Mouse (Mus musculus) lung, embryonic 16.5 days (tissue): ENCODE measurements around the gene Tstd1. TPM values are rescaled to one million over a fixed set of nuclear protein-coding genes. Genes with fewer than 3 reads are reported as not detected.
A peak's percentile ranks its signal among the peaks of the same experiment; 100 is the strongest.

Experiments
- ATAC-seq: fragments of 200-750 bp; cut with Nextera tagmentation; 2 replicates; pipeline ENCODE4 v1.8.0; 2017; ENCODE audit warnings: low read depth, mild to moderate bottlenecking, moderate library complexity
- H3K27ac ChIP-seq: fragments of 300-500 bp; sonication (generic); 2 replicates; pipeline ENCODE4 v1.5.1; 2014; ENCODE audit warnings: mild to moderate bottlenecking, control low read depth, low read length
- H3K27me3 ChIP-seq: fragments of 300-500 bp; sonication (generic); 2 replicates; pipeline ENCODE4 v1.6.1; 2014; ENCODE audit warnings: low read depth, low read length, mixed read lengths; ENCODE audit not compliant: control insufficient read depth, insufficient read depth
- H3K36me3 ChIP-seq: fragments of 300-500 bp; sonication (generic); 2 replicates; pipeline ENCODE4 v1.6.1; 2014; ENCODE audit warnings: low read length; ENCODE audit not compliant: control insufficient read depth, insufficient read depth
- H3K4me1 ChIP-seq: fragments of 300-500 bp; sonication (generic); replicated peaks from 2 replicates; pipeline ENCODE4 v1.6.1; 2014; ENCODE audit warnings: low read length, mixed read lengths; ENCODE audit not compliant: control insufficient read depth, insufficient read depth
- H3K4me2 ChIP-seq: fragments of 300-500 bp; sonication (generic); 2 replicates; pipeline ENCODE4 v1.6.1; 2014; ENCODE audit warnings: low read depth, low read length, control low read depth
- H3K4me3 ChIP-seq: fragments of 300-500 bp; sonication (generic); 2 replicates; pipeline ENCODE4 v1.5.1; 2014; ENCODE audit warnings: mild to moderate bottlenecking, low read length, control low read depth
- H3K9ac ChIP-seq: fragments of 300-500 bp; sonication (generic); 2 replicates; pipeline ENCODE4 v1.6.1; 2014; ENCODE audit warnings: low read length, control low read depth
- H3K9me3 ChIP-seq: fragments of 300-500 bp; sonication (generic); 2 replicates; pipeline ENCODE4 v1.6.1; 2016; ENCODE audit warnings: low read length; ENCODE audit not compliant: control insufficient read depth
- WGBS: fragments of 180-500 bp; shearing (Covaris S2); extraction: QIAGEN DNeasy Blood & Tissue Kit; methylation state at CpG from one replicate; pipeline ENCODE4 v1.1.7; 2014; 5-methylcytosine and 5-hydroxymethylcytosine counted together
- polyA plus RNA-seq: library from polyadenylated mRNA; unstranded; fragments of >200 nt; fragmentation: Nextera tagmentation; extraction: Ambion mirVana; gene quantifications from 2 replicates; pipeline ENCODE4 v1.2.1, GENCODE M21; 2015

The Tstd1 gene
- polyA plus RNA-seq, 1 experiment from 2014 or later, result 8.4 TPM

- no peak overlapping the region for H3K4me2 ChIP-seq
- ATAC-seq, result no peak
- 43% methylated on average over 5 of the region's 5 CpGs for WGBS
These were observed 41.1 kb downstream of the Tstd1 start for GRCm38 (mm10) chr1:171459791-171460190.

GRCm38 (mm10) chr1:171460551-171461503, 42.2 kb downstream of the Tstd1 start:
- no peaks in the 10 kb centered on the region for H3K9me3 ChIP-seq
- ATAC-seq, result no peak
- H3K27me3 ChIP-seq, result no peaks in the 10 kb centered on the region
- H3K4me1 ChIP-seq, result no peaks in the 10 kb centered on the region; the same call in 1 of the 2 replicates
- WGBS, result 91% methylated on average over 22 of the region's 22 CpGs
- H3K4me3 ChIP-seq, result no peak overlapping the region
- H3K9ac ChIP-seq, result no peak overlapping the region
- H3K27ac ChIP-seq, result no peak overlapping the region
- peaks cover 25% of the 10 kb centered on the region for H3K36me3 ChIP-seq
- no peak overlapping the region for H3K4me2 ChIP-seq

More at GRCm38 (mm10) chr1:171459791-171460190, 41.1 kb downstream of the Tstd1 start:
- Histone ChIP-seq H3K9me3 (no peaks in the 10 kb centered on the region), H3K36me3 (peaks cover 25% of the 10 kb centered on the region), H3K4me3 (no peak overlapping the region), H3K27ac (no peak overlapping the region), H3K4me1 (no peaks in the 10 kb centered on the region; the same call in 1 of the 2 replicates), H3K27me3 (no peaks in the 10 kb centered on the region), H3K9ac (no peak overlapping the region)

- ATAC-seq, result peak; percentile 16; the same call in 1 of the 2 replicates
- 82% methylated on average over 3 of the region's 3 CpGs for WGBS
These were observed 44.5 kb downstream of the Tstd1 start for GRCm38 (mm10) chr1:171463133-171463532.

GRCm38 (mm10) chr1:171465749-171466412, 47.2 kb downstream of the Tstd1 start:
- Histone ChIP-seq H3K27ac (no peak overlapping the region), H3K4me2 (no peak overlapping the region), H3K36me3 (peaks cover 20% of the 10 kb centered on the region), H3K4me3 (no peak overlapping the region), H3K9me3 (no peaks in the 10 kb centered on the region), H3K27me3 (no peaks in the 10 kb centered on the region), H3K9ac (no peak overlapping the region), H3K4me1 (peaks cover 7% of the 10 kb centered on the region; the same call in 1 of the 2 replicates)
- no peak for ATAC-seq
- 87% methylated on average over 5 of the region's 5 CpGs for WGBS

More at GRCm38 (mm10) chr1:171463133-171463532, 44.5 kb downstream of the Tstd1 start:
- no peak overlapping the region for H3K27ac ChIP-seq
- H3K36me3 ChIP-seq, result peaks cover 25% of the 10 kb centered on the region
- H3K27me3 ChIP-seq, result no peaks in the 10 kb centered on the region
- H3K4me3 ChIP-seq, result no peak overlapping the region
- no peak overlapping the region for H3K9ac ChIP-seq
- no peaks in the 10 kb centered on the region; the same call in 1 of the 2 replicates for H3K4me1 ChIP-seq
- no peaks in the 10 kb centered on the region for H3K9me3 ChIP-seq
- H3K4me2 ChIP-seq, result no peak overlapping the region

GRCm38 (mm10) chr1:171466565-171466964, 47.9 kb downstream of the Tstd1 start:
- no peak overlapping the region for H3K4me3 ChIP-seq
- peaks cover 17% of the 10 kb centered on the region for H3K36me3 ChIP-seq
- peaks cover 7% of the 10 kb centered on the region; the same call in 1 of the 2 replicates for H3K4me1 ChIP-seq
- H3K9me3 ChIP-seq, result no peaks in the 10 kb centered on the region
- WGBS, result 72% methylated on average over 4 of the region's 4 CpGs
- H3K4me2 ChIP-seq, result no peak overlapping the region
- H3K9ac ChIP-seq, result no peak overlapping the region
- ATAC-seq, result no peak
- no peak overlapping the region for H3K27ac ChIP-seq
- no peaks in the 10 kb centered on the region for H3K27me3 ChIP-seq

GRCm38 (mm10) chr1:171469678-171470077, 51.0 kb downstream of the Tstd1 start:
- no peaks in the 10 kb centered on the region for H3K36me3 ChIP-seq
- H3K9ac ChIP-seq, result no peak overlapping the region
- H3K27ac ChIP-seq, result no peak overlapping the region
- H3K4me2 ChIP-seq, result no peak overlapping the region
- ATAC-seq, result no peak
- H3K9me3 ChIP-seq, result no peaks in the 10 kb centered on the region
- H3K4me3 ChIP-seq, result no peak overlapping the region
- 77% methylated on average over 3 of the region's 3 CpGs for WGBS
- H3K27me3 ChIP-seq, result no peaks in the 10 kb centered on the region
- peaks cover 7% of the 10 kb centered on the region; the same call in 1 of the 2 replicates for H3K4me1 ChIP-seq

Other genes starting within 250 kb of the Tstd1 start
- 6.6 and 7.2 TPM in 2 replicates for gene Pcp4l1, start 222.6 kb upstream of the Tstd1 start, polyA plus RNA-seq
- 0.19 and 0.23 TPM in 2 replicates for gene Nr1i3, start 204.9 kb upstream of the Tstd1 start, polyA plus RNA-seq
- gene Tomm40l, start 196.4 kb upstream of the Tstd1 start, polyA plus RNA-seq, result 32.0 and 33.3 TPM in 2 replicates
- 13.3 and 111 TPM in 2 replicates for gene Apoa2, start 193.8 kb upstream of the Tstd1 start, polyA plus RNA-seq
- 52.8 and 59.4 TPM in 2 replicates for gene Fcer1g, start 184.5 kb upstream of the Tstd1 start, polyA plus RNA-seq
- gene Adamts4, start 168.5 kb upstream of the Tstd1 start, polyA plus RNA-seq, result 8.4 and 9.2 TPM in 2 replicates
- 227 and 230 TPM in 2 replicates for gene Ndufs2, start 167.5 kb upstream of the Tstd1 start, polyA plus RNA-seq
- 92.6 and 98.6 TPM in 2 replicates for gene B4galt3, start 148.5 kb upstream of the Tstd1 start, polyA plus RNA-seq
- gene Ppox, start 137.7 kb upstream of the Tstd1 start, polyA plus RNA-seq, result 53.9 and 56.8 TPM in 2 replicates
- gene Usp21, start 130.9 kb upstream of the Tstd1 start, polyA plus RNA-seq, result 69.8 and 76.0 TPM in 2 replicates
- gene Ufc1, start 123.8 kb upstream of the Tstd1 start, polyA plus RNA-seq, result 109 and 111 TPM in 2 replicates
- gene Dedd, start 89.7 kb upstream of the Tstd1 start, polyA plus RNA-seq, result 52.0 and 52.1 TPM in 2 replicates
- 43.5 and 44.9 TPM in 2 replicates for gene Nit1, start 73.2 kb upstream of the Tstd1 start, polyA plus RNA-seq
- gene Pfdn2, start 73.2 kb upstream of the Tstd1 start, polyA plus RNA-seq, result 86.4 and 99.8 TPM in 2 replicates
- gene Klhdc9, start 58.1 kb upstream of the Tstd1 start, polyA plus RNA-seq, result 3.8 and 4.4 TPM in 2 replicates
- gene Nectin4, start 48.8 kb upstream of the Tstd1 start, polyA plus RNA-seq, result 7.4 and 9.4 TPM in 2 replicates
- 2.6 and 3.2 TPM in 2 replicates for gene Arhgap30, start 29.9 kb upstream of the Tstd1 start, polyA plus RNA-seq
- gene Usf1, start 7.6 kb upstream of the Tstd1 start, polyA plus RNA-seq, result 73.6 and 81.7 TPM in 2 replicates
- gene F11r, start 18.7 kb downstream of the Tstd1 start, polyA plus RNA-seq, result 134 and 145 TPM in 2 replicates
- gene Alyref2, start 84.6 kb downstream of the Tstd1 start, polyA plus RNA-seq, result 11.8 and 13.6 TPM in 2 replicates
- gene Itln1, start 116.4 kb downstream of the Tstd1 start, polyA plus RNA-seq, result not detected in 2 replicates
- gene Cd244a, start 140.3 kb downstream of the Tstd1 start, polyA plus RNA-seq, result 0.85 and 1.0 TPM in 2 replicates
- gene Ly9, start 188.5 kb downstream of the Tstd1 start, polyA plus RNA-seq, result 0.49 and 0.85 TPM in 2 replicates
- 0.28 and 0.63 TPM in 2 replicates for gene Slamf7, start 234.2 kb downstream of the Tstd1 start, polyA plus RNA-seq